Mouse (Mus musculus) CH12.LX (cell line): ENCODE data around the gene Gm21188.
"Not testable (repeated sequence)": the region's sequence is repeated elsewhere in the genome, so short reads cannot be mapped to it uniquely, and the experiment has no call there.

Source experiments
- CTCF ChIP-seq, 2 experiments: IDR thresholded peaks in 1 of 2; conservative IDR thresholded peaks in 1 of 2; 2 replicates each; pipeline ENCODE4 v1.5.1; 2011 to 2012; ENCODE audit warnings: low read depth in 2 of 2, low read length in 2 of 2, improper control_type of control experiment in 1 of 2, inconsistent platforms in 1 of 2, mild to moderate bottlenecking in 1 of 2, moderate library complexity in 1 of 2
- EP300 ChIP-seq: IDR thresholded peaks from 2 replicates; pipeline ENCODE4 v1.6.1; 2011; ENCODE audit warnings: low read length, improper control_type of control experiment
- POLR2A ChIP-seq: IDR thresholded peaks from 2 replicates; pipeline ENCODE4 v1.6.1; 2011; ENCODE audit warnings: low read depth, mild to moderate bottlenecking, improper control_type of control experiment, low read length
- RAD21 ChIP-seq: IDR thresholded peaks from 2 replicates; pipeline ENCODE4 v1.6.1; 2011; ENCODE audit warnings: low read depth, mild to moderate bottlenecking, low read length, improper control_type of control experiment, moderate library complexity
- USF1 ChIP-seq: IDR thresholded peaks from 2 replicates; pipeline ENCODE4 v1.6.1; 2014; ENCODE audit warnings: low read depth, mild to moderate bottlenecking, inconsistent platforms, low read length, improper control_type of control experiment
- ZC3H11A ChIP-seq: IDR thresholded peaks from 2 replicates; pipeline ENCODE4 v1.6.1; 2012; ENCODE audit warnings: low read depth, mild to moderate bottlenecking, inconsistent platforms, low read length, improper control_type of control experiment
- ZNF384 ChIP-seq: IDR thresholded peaks from 2 replicates; pipeline ENCODE4 v1.6.1; 2012; ENCODE audit warnings: low read depth, low read length, improper control_type of control experiment, inconsistent platforms

GRCm38 (mm10) chr13:120031676-120032075 lies 20.3 kb downstream of the Gm21188 start:
- TF ChIP-seq RAD21; ZNF384; EP300; USF1; ZC3H11A; CTCF (conservative IDR thresholded peaks at IDR 0.05 in 1 of 2, IDR thresholded peaks at IDR 0.05 in 1 of 2; ENCODE audit: low read depth in 2 of 2, low read length in 2 of 2); POLR2A: not testable (repeated sequence)
